Mouse (Mus musculus) testis, adult 2 months (tissue): ENCODE measurements at regions not wholly inside any gene's neighbourhood (a gene's known extent, or its start where the extent isn't known, plus 50 kb on each side); places are given as distances from the start of the nearest gene placed in this dataset.

Experiments
- CTCF ChIP-seq: fragments of 200-500 bp; IDR thresholded peaks from 2 replicates; pipeline ENCODE4 v1.5.1; 2012; ENCODE audit warnings: low read depth, mild to moderate bottlenecking, inconsistent platforms, low read length, moderate library complexity; ENCODE audit not compliant: control insufficient read depth, insufficient read depth, insufficient replicate concordance
- POLR2A ChIP-seq: fragments of 200-500 bp; IDR thresholded peaks from 2 replicates; pipeline ENCODE4 v1.6.1; 2012; ENCODE audit warnings: low read depth, mild to moderate bottlenecking, inconsistent platforms, low read length, moderate library complexity; ENCODE audit not compliant: control insufficient read depth

DNA sequence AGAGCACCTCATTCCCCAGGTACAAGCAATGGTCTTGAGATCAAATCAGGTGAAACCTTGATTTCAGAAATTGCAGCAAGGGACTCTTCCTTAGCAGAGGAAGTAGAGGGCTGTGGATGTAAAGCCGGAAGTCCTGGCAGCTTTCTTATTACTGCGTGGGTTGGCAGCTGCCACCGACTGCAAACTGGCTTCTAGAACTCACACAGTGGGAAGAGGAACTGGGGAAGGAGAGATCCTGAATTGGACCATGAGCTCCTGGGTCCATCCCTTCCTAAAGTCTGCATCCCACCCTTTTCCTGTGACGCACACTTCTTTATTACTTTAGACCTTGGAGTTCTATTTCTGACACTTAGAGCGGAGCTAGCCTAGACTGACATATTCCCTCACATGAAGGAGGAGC, 116.9 kb upstream of the Tsc22d1 start:
- TF ChIP-seq POLR2A (no peak), CTCF (no peak)
